Mouse (Mus musculus) CH12.LX (cell line): ENCODE data around the gene Ift27. TPM values are rescaled to one million over a fixed set of nuclear protein-coding genes. Genes with fewer than 3 reads are reported as not detected.

Experiments used
- DNase-seq: peaks from one replicate; pipeline ENCODE4 v3.0.0-alpha.2; 2013; ENCODE audit errors: extremely low read depth
- H3K27ac ChIP-seq: 2 replicates; pipeline ENCODE4 v1.5.1; 2012; ENCODE audit warnings: low read depth, mild to moderate bottlenecking, control low read depth, moderate library complexity; ENCODE audit not compliant: insufficient read depth
- H3K27me3 ChIP-seq: replicated peaks from 2 replicates; pipeline ENCODE3; 2012; ENCODE audit warnings: inconsistent platforms
- H3K36me3 ChIP-seq, 2 experiments: replicated peaks in 1 of 2; 2 replicates each; pipeline versions ENCODE3 to v1.6.1; 2012; ENCODE audit warnings: inconsistent platforms in 1 of 2, low read length in 1 of 2, mild to moderate bottlenecking in 1 of 2, mixed read lengths in 1 of 2, moderate library complexity in 1 of 2; ENCODE audit not compliant: control insufficient read depth in 1 of 2, insufficient read depth in 1 of 2
- H3K4me1 ChIP-seq, 2 experiments: 2 replicates each; pipeline ENCODE4 v1.6.1; 2012; ENCODE audit warnings: inconsistent platforms in 1 of 2, moderate library complexity in 1 of 2; ENCODE audit not compliant: insufficient read depth in 2 of 2, control insufficient read depth in 1 of 2
- H3K4me2 ChIP-seq: 2 replicates; pipeline ENCODE4 v1.6.1; 2012; ENCODE audit warnings: low read depth, mild to moderate bottlenecking, control low read depth; ENCODE audit not compliant: poor library complexity, insufficient read depth, severe bottlenecking
- H3K4me3 ChIP-seq, 3 experiments: fragments of 150-350 bp in 1 of 3; sonication (generic) in 1 of 3; replicated peaks in 1 of 3; 2 replicates each; pipeline versions ENCODE3 to v1.5.1; 2011 to 2012; ENCODE audit warnings: low read depth in 2 of 3, low read length in 2 of 3, mild to moderate bottlenecking in 2 of 3, moderate library complexity in 2 of 3, control low read depth in 1 of 3, improper control_type of control experiment in 1 of 3, inconsistent platforms in 1 of 3, mixed read lengths in 1 of 3; ENCODE audit not compliant: poor library complexity in 1 of 3
- H3K79me2 ChIP-seq: replicated peaks from 2 replicates; pipeline ENCODE4 v1.6.1; 2012; ENCODE audit warnings: mild to moderate bottlenecking, moderate library complexity; ENCODE audit not compliant: control insufficient read depth, poor library complexity, insufficient read depth, severe bottlenecking; ENCODE audit errors: extremely low read depth
- H3K9ac ChIP-seq: 2 replicates; pipeline ENCODE4 v1.6.1; 2012; ENCODE audit warnings: low read depth, mild to moderate bottlenecking, control low read depth, moderate library complexity; ENCODE audit not compliant: insufficient read depth
- H3K9me3 ChIP-seq: replicated peaks from 2 replicates; pipeline ENCODE3; 2012; ENCODE audit warnings: low read length, inconsistent platforms, mixed read lengths
- BHLHE40 ChIP-seq: IDR thresholded peaks from 2 replicates; pipeline ENCODE4 v1.6.1; 2011; ENCODE audit warnings: mild to moderate bottlenecking, low read depth, low read length, improper control_type of control experiment
- CHD1 ChIP-seq: IDR thresholded peaks from 2 replicates; pipeline ENCODE4 v1.6.1; 2012; ENCODE audit warnings: low read depth, low read length, improper control_type of control experiment, inconsistent platforms
- CHD2 ChIP-seq: IDR thresholded peaks from 2 replicates; pipeline ENCODE4 v1.6.1; 2011; ENCODE audit warnings: low read length, improper control_type of control experiment
- CTCF ChIP-seq, 2 experiments: IDR thresholded peaks in 1 of 2; conservative IDR thresholded peaks in 1 of 2; 2 replicates each; pipeline ENCODE4 v1.5.1; 2011 to 2012; ENCODE audit warnings: low read depth in 2 of 2, low read length in 2 of 2, improper control_type of control experiment in 1 of 2, inconsistent platforms in 1 of 2, mild to moderate bottlenecking in 1 of 2, moderate library complexity in 1 of 2
- E2F4 ChIP-seq: IDR thresholded peaks from 2 replicates; pipeline ENCODE4 v1.6.1; 2011; ENCODE audit warnings: low read depth, low read length, improper control_type of control experiment; ENCODE audit not compliant: insufficient replicate concordance
- ELF1 ChIP-seq: IDR thresholded peaks from 2 replicates; pipeline ENCODE4 v1.6.1; 2014; ENCODE audit warnings: low read depth, mild to moderate bottlenecking, inconsistent platforms, low read length, improper control_type of control experiment
- EP300 ChIP-seq: IDR thresholded peaks from 2 replicates; pipeline ENCODE4 v1.6.1; 2011; ENCODE audit warnings: low read length, improper control_type of control experiment
- ETS1 ChIP-seq: conservative IDR thresholded peaks from 2 replicates; pipeline ENCODE4 v1.6.1; 2012; ENCODE audit warnings: low read depth, mild to moderate bottlenecking, inconsistent platforms, low read length, improper control_type of control experiment, moderate library complexity
- GABPA ChIP-seq: IDR thresholded peaks from 2 replicates; pipeline ENCODE4 v1.6.1; 2012; ENCODE audit warnings: low read depth, low read length, improper control_type of control experiment, inconsistent platforms; ENCODE audit not compliant: insufficient replicate concordance
- HCFC1 ChIP-seq: IDR thresholded peaks from 2 replicates; pipeline ENCODE4 v1.6.1; 2012; ENCODE audit warnings: low read depth, mild to moderate bottlenecking, inconsistent platforms, low read length, improper control_type of control experiment
- IRF4 ChIP-seq: IDR thresholded peaks from 2 replicates; pipeline ENCODE4 v1.6.1; 2014; ENCODE audit warnings: low read depth, mild to moderate bottlenecking, inconsistent platforms, low read length, improper control_type of control experiment
- JUN ChIP-seq: IDR thresholded peaks from 2 replicates; pipeline ENCODE4 v1.6.1; 2011; ENCODE audit warnings: low read depth, mild to moderate bottlenecking, low read length, improper control_type of control experiment, moderate library complexity; ENCODE audit not compliant: insufficient read depth
- JUND ChIP-seq: conservative IDR thresholded peaks from 2 replicates; pipeline ENCODE4 v1.6.1; 2011; ENCODE audit warnings: low read depth, low read length, improper control_type of control experiment
- KAT2A ChIP-seq: IDR thresholded peaks from 2 replicates; pipeline ENCODE4 v1.6.1; 2012; ENCODE audit warnings: low read length, improper control_type of control experiment, inconsistent platforms; ENCODE audit not compliant: insufficient replicate concordance
- MAFK ChIP-seq: IDR thresholded peaks from 2 replicates; pipeline ENCODE4 v1.6.1; 2011; ENCODE audit warnings: low read length, improper control_type of control experiment; ENCODE audit not compliant: insufficient replicate concordance
- MAX ChIP-seq: IDR thresholded peaks from 2 replicates; pipeline ENCODE4 v1.6.1; 2011; ENCODE audit warnings: low read length, improper control_type of control experiment
- MAZ ChIP-seq: IDR thresholded peaks from 2 replicates; pipeline ENCODE4 v1.6.1; 2012; ENCODE audit warnings: low read depth, mild to moderate bottlenecking, inconsistent platforms, low read length, improper control_type of control experiment, moderate library complexity
- MEF2A ChIP-seq: IDR thresholded peaks from 2 replicates; pipeline ENCODE4 v1.6.1; 2014; ENCODE audit warnings: low read depth, mild to moderate bottlenecking, inconsistent platforms, low read length, improper control_type of control experiment, borderline replicate concordance
- MXI1 ChIP-seq: IDR thresholded peaks from 2 replicates; pipeline ENCODE4 v1.6.1; 2011; ENCODE audit warnings: mild to moderate bottlenecking, low read depth, low read length, improper control_type of control experiment
- MYC ChIP-seq: IDR thresholded peaks from 2 replicates; pipeline ENCODE4 v1.6.1; 2011; ENCODE audit warnings: low read depth, mild to moderate bottlenecking, improper control_type of control experiment, low read length
- NELFE ChIP-seq: IDR thresholded peaks from 2 replicates; pipeline ENCODE4 v1.6.1; 2011; ENCODE audit warnings: low read depth, low read length, improper control_type of control experiment
- NRF1 ChIP-seq: IDR thresholded peaks from 2 replicates; pipeline ENCODE4 v1.6.1; 2014; ENCODE audit warnings: low read depth, mild to moderate bottlenecking, inconsistent platforms, low read length, improper control_type of control experiment, moderate library complexity
- PAX5 ChIP-seq: IDR thresholded peaks from 2 replicates; pipeline ENCODE4 v1.6.1; 2012; ENCODE audit warnings: low read length, inconsistent platforms, mixed read lengths
- POLR2A ChIP-seq: IDR thresholded peaks from 2 replicates; pipeline ENCODE4 v1.6.1; 2011; ENCODE audit warnings: low read depth, mild to moderate bottlenecking, improper control_type of control experiment, low read length
- POLR2AphosphoS2 ChIP-seq: IDR thresholded peaks from 2 replicates; pipeline ENCODE4 v1.6.1; 2011; ENCODE audit warnings: low read depth, low read length, improper control_type of control experiment
- RAD21 ChIP-seq: IDR thresholded peaks from 2 replicates; pipeline ENCODE4 v1.6.1; 2011; ENCODE audit warnings: low read depth, mild to moderate bottlenecking, low read length, improper control_type of control experiment, moderate library complexity
- RCOR1 ChIP-seq: conservative IDR thresholded peaks from 2 replicates; pipeline ENCODE4 v1.6.1; 2012; ENCODE audit warnings: low read depth, mild to moderate bottlenecking, inconsistent platforms, low read length, improper control_type of control experiment
- SIN3A ChIP-seq: IDR thresholded peaks from 2 replicates; pipeline ENCODE4 v1.6.1; 2012; ENCODE audit warnings: low read length, improper control_type of control experiment, inconsistent platforms
- SMC3 ChIP-seq: IDR thresholded peaks from 2 replicates; pipeline ENCODE4 v1.6.1; 2011; ENCODE audit warnings: low read depth, low read length, improper control_type of control experiment
- TBP ChIP-seq: conservative IDR thresholded peaks from 2 replicates; pipeline ENCODE4 v1.6.1; 2011; ENCODE audit warnings: low read depth, low read length, improper control_type of control experiment
- TCF12 ChIP-seq: IDR thresholded peaks from 2 replicates; pipeline ENCODE4 v1.6.1; 2014; ENCODE audit warnings: low read depth, mild to moderate bottlenecking, inconsistent platforms, low read length, improper control_type of control experiment
- UBTF ChIP-seq: IDR thresholded peaks from 2 replicates; pipeline ENCODE4 v1.6.1; 2012; ENCODE audit warnings: low read depth, mild to moderate bottlenecking, inconsistent platforms, low read length, improper control_type of control experiment, moderate library complexity
- USF1 ChIP-seq: IDR thresholded peaks from 2 replicates; pipeline ENCODE4 v1.6.1; 2014; ENCODE audit warnings: low read depth, mild to moderate bottlenecking, inconsistent platforms, low read length, improper control_type of control experiment
- USF2 ChIP-seq: conservative IDR thresholded peaks from 2 replicates; pipeline ENCODE4 v1.6.1; 2011; ENCODE audit warnings: low read depth, low read length, improper control_type of control experiment
- ZC3H11A ChIP-seq: IDR thresholded peaks from 2 replicates; pipeline ENCODE4 v1.6.1; 2012; ENCODE audit warnings: low read depth, mild to moderate bottlenecking, inconsistent platforms, low read length, improper control_type of control experiment
- ZKSCAN1 ChIP-seq: IDR thresholded peaks from 2 replicates; pipeline ENCODE4 v1.6.1; 2012; ENCODE audit warnings: low read depth, inconsistent platforms, low read length, improper control_type of control experiment, borderline replicate concordance
- ZMIZ1 ChIP-seq: IDR thresholded peaks from 2 replicates; pipeline ENCODE4 v1.6.1; 2012; ENCODE audit warnings: low read depth, mild to moderate bottlenecking, inconsistent platforms, low read length, improper control_type of control experiment
- ZNF384 ChIP-seq: IDR thresholded peaks from 2 replicates; pipeline ENCODE4 v1.6.1; 2012; ENCODE audit warnings: low read depth, low read length, improper control_type of control experiment, inconsistent platforms
- dilution Hi-C: fragments of 300-500 bp; cut with MboI; formaldehyde crosslinking; loops from 2 replicates; pipeline ENCODE4 v1.14.3; 2020; ENCODE audit warnings: low sequenced_read_pairs; ENCODE audit not compliant: extremely low pct_unique_long_range_greater_than_20kb, extremely low pct_ligation_motif_present
- in situ Hi-C: fragments of 300-500 bp; cut with MboI; formaldehyde crosslinking; loops from 3 replicates; pipeline ENCODE4 v1.14.3; 2019; ENCODE audit warnings: low sequenced_read_pairs, low pct_ligation_motif_present, low pct_unique_long_range_greater_than_20kb, mixed read lengths
- polyA plus RNA-seq: library from polyadenylated mRNA; unstranded; fragments of >175 nt; gene quantifications from 2 replicates; pipeline ENCODE4 v1.2.1, GENCODE M21; 2012; ENCODE audit warnings: low read depth; ENCODE audit not compliant: insufficient read length
- total RNA-seq, 2 experiments: library from RNA; depleted of rRNA; stranded (reverse); fragments of 300-350 nt in 1 of 2; fragments of >200 nt in 1 of 2; gene quantifications; 2 replicates each; pipeline ENCODE4 v1.2.3; 2012 to 2014

The Ift27 gene
- total and polyA plus RNA-seq, 3 experiments, result 67.1 to 82.1 (median 72.1) TPM

GRCm38 (mm10) chr15:78171651-78172050, 2.3 kb downstream of the Ift27 start:
- H3K4me2 ChIP-seq, result peak overlapping the region; percentile 89
- peaks cover 11 to 19% of the 10 kb centered on the region in 2 experiments for H3K36me3 ChIP-seq
- dilution Hi-C loops (no loop called here), in situ Hi-C loops (loop anchor here (25.0 kb wide), 1 partner anchor 434 kb away; the partner anchor contains the start of gene Apol9b)
- no peak for TF ChIP-seq MEF2A
- no peak for TF ChIP-seq ZKSCAN1
- peak; percentile 25; the same call in 1 of the 2 replicates for TF ChIP-seq POLR2A
- TF ChIP-seq MAZ, result no peak
- no peak for TF ChIP-seq MAFK
- TF ChIP-seq USF2, result no peak
- no peak for TF ChIP-seq TCF12
- TF ChIP-seq GABPA, result no peak
- no peak for TF ChIP-seq RCOR1
- TF ChIP-seq MXI1, result no peak; the same call in 1 of the 2 replicates
- no peak for TF ChIP-seq USF1
- 0 out of 2 replicates have a peak, but pooled peaks have one; percentile 9 for TF ChIP-seq ZMIZ1
- TF ChIP-seq TBP, result no peak
- TF ChIP-seq MYC, result peak; percentile 44; the same call in 1 of the 2 replicates
- TF ChIP-seq RAD21, result peak; percentile 38
- peak; percentile 4; the same call in 1 of the 2 replicates for TF ChIP-seq IRF4
- TF ChIP-seq PAX5, result no peak
- TF ChIP-seq JUN, result no peak
- no peak for TF ChIP-seq ZC3H11A
- TF ChIP-seq E2F4, result no peak
- TF ChIP-seq JUND, result no peak; the same call in 1 of the 2 replicates
- TF ChIP-seq HCFC1, result no peak
- peak; percentile 35 to 70; a peak in 3 of 4 replicates for TF ChIP-seq CTCF (conservative IDR thresholded peaks at IDR 0.05 in 1 of 2, IDR thresholded peaks at IDR 0.05 in 1 of 2; ENCODE audit: low read depth in 2 of 2, low read length in 2 of 2)
- no peak; the same call in 1 of the 2 replicates for TF ChIP-seq BHLHE40
- peak; percentile 37 for TF ChIP-seq SMC3
- TF ChIP-seq NELFE, result no peak
- TF ChIP-seq EP300, result no peak
- TF ChIP-seq KAT2A, result no peak
- TF ChIP-seq ZNF384, result no peak
- TF ChIP-seq ELF1, result 0 out of 2 replicates have a peak, but pooled peaks have one; percentile 42
- no peak for TF ChIP-seq CHD2
- TF ChIP-seq NRF1, result peak; percentile 82
- TF ChIP-seq SIN3A, result no peak
- no peak for TF ChIP-seq ETS1
- TF ChIP-seq UBTF, result no peak
- TF ChIP-seq POLR2AphosphoS2, result no peak
- TF ChIP-seq CHD1, result no peak
- TF ChIP-seq MAX, result peak; percentile 46; the same call in 1 of the 2 replicates
- TF ChIP-seq, all 38 proteins: peak for 10
- peaks cover 23 to 70% of the 10 kb centered on the region in 2 experiments for H3K4me1 ChIP-seq
- H3K9me3 ChIP-seq, result no peaks in the 10 kb centered on the region
- H3K27ac ChIP-seq, result peak overlapping the region; percentile 61
- DNase-seq, result peak; percentile 91
- no peaks in the 10 kb centered on the region; the same call in 1 of the 2 replicates for H3K79me2 ChIP-seq
- H3K9ac ChIP-seq, result peak overlapping the region; percentile 68
- H3K4me3 ChIP-seq, result peak overlapping the region; percentile 26 to 72 (median 46)
- no peaks in the 10 kb centered on the region for H3K27me3 ChIP-seq
